Mouse (Mus musculus) monocyte, adult 5-6 weeks (primary cell): ENCODE results near the gene Tubgcp6. TPM values are rescaled to one million over a fixed set of nuclear protein-coding genes. Genes with fewer than 3 reads are reported as not detected.

Experiments
- ATAC-seq: fragments of 153-309, 156-312 bp; replicated peaks from 2 replicates; pipeline ENCODE4 v1.8.0; 2017; ENCODE audit warnings: mild to moderate bottlenecking; ENCODE audit not compliant: low TSS enrichment, insufficient number of reproducible peaks, severe bottlenecking, poor library complexity, low FRiP score
- total RNA-seq: library from RNA; stranded (forward); fragments of 200-1000, 200-491, 200-594 nt; gene quantifications from 3 replicates; pipeline ENCODE4 v1.2.3, GENCODE M21; 2017

Tubgcp6 gene
- total RNA-seq, 1 experiment from 2014 or later: 27.3 TPM

GRCm38 (mm10) chr15:89123595-89123994 is 683 bp upstream of the Tubgcp6 start:
- no peak for ATAC-seq

- ATAC-seq: no peak
Measured at GRCm38 (mm10) chr15:89118007-89118406, 4.9 kb downstream of the Tubgcp6 start.

- no peak for ATAC-seq
Measured at GRCm38 (mm10) chr15:89110147-89110546, 12.8 kb downstream of the Tubgcp6 start.

- ATAC-seq: no peak
Measured at GRCm38 (mm10) chr15:89106976-89107375, 15.9 kb downstream of the Tubgcp6 start.

GRCm38 (mm10) chr15:89106073-89106472 is 16.8 kb downstream of the Tubgcp6 start:
- ATAC-seq: no peak

- ATAC-seq: no peak
Measured at GRCm38 (mm10) chr15:89104425-89104824, 18.5 kb downstream of the Tubgcp6 start.

GRCm38 (mm10) chr15:89103921-89104320 is 19.0 kb downstream of the Tubgcp6 start:
- ATAC-seq: no peak

GRCm38 (mm10) chr15:89102646-89103045 is 20.3 kb downstream of the Tubgcp6 start:
- no peak for ATAC-seq

GRCm38 (mm10) chr15:89100823-89101222 is 22.1 kb downstream of the Tubgcp6 start:
- no peak for ATAC-seq

GRCm38 (mm10) chr15:89098616-89099015 is 24.3 kb downstream of the Tubgcp6 start:
- ATAC-seq: no peak

- no peak for ATAC-seq
Measured at GRCm38 (mm10) chr15:89097450-89097849, 25.5 kb downstream of the Tubgcp6 start.

GRCm38 (mm10) chr15:89092181-89092580 is 30.7 kb downstream of the Tubgcp6 start:
- ATAC-seq: no peak

- ATAC-seq: no peak
Measured at GRCm38 (mm10) chr15:89090662-89091061, 32.2 kb downstream of the Tubgcp6 start.

GRCm38 (mm10) chr15:89089248-89090051 is 33.5 kb downstream of the Tubgcp6 start:
- ATAC-seq: no peak

GRCm38 (mm10) chr15:89088607-89089247 is 34.2 kb downstream of the Tubgcp6 start, which contains the start of gene Selenoo:
TSS of gene Selenoo (plus strand) at chr15:89089084.
- ATAC-seq: peak; percentile 83

GRCm38 (mm10) chr15:89084826-89085225 is 38.1 kb downstream of the Tubgcp6 start:
- no peak for ATAC-seq

GRCm38 (mm10) chr15:89083906-89084305 is 39.0 kb downstream of the Tubgcp6 start:
- ATAC-seq: no peak

- peak; percentile 54 for ATAC-seq
Measured at GRCm38 (mm10) chr15:89078208-89078836, 44.6 kb downstream of the Tubgcp6 start.

- ATAC-seq: no peak
Measured at GRCm38 (mm10) chr15:89076156-89076731, 46.7 kb downstream of the Tubgcp6 start.
